Mouse (Mus musculus) limb, embryonic 10.5 days (tissue): ENCODE data around the gene Hyal1. TPM values are rescaled to one million over a fixed set of nuclear protein-coding genes. Genes with fewer than 3 reads are reported as not detected.

ENCODE experiments used
- DNase-seq: peaks from one replicate; pipeline ENCODE4 v3.0.0-alpha.2; 2017; ENCODE audit warnings: low spot score
- H3K27ac ChIP-seq: fragments of 300-500 bp; sonication (generic); 2 replicates; pipeline ENCODE4 v1.5.1; 2016; ENCODE audit warnings: mild to moderate bottlenecking
- H3K27me3 ChIP-seq: fragments of 300-500 bp; sonication (generic); 2 replicates; pipeline ENCODE4 v1.6.1; 2016; ENCODE audit warnings: low read depth, mild to moderate bottlenecking; ENCODE audit not compliant: poor library complexity, severe bottlenecking
- H3K36me3 ChIP-seq: fragments of 300-500 bp; sonication (generic); 2 replicates; pipeline ENCODE4 v1.6.1; 2016; ENCODE audit warnings: mild to moderate bottlenecking, moderate library complexity
- H3K4me1 ChIP-seq: fragments of 300-500 bp; sonication (generic); 2 replicates; pipeline ENCODE4 v1.6.1; 2016
- H3K4me3 ChIP-seq: fragments of 300-500 bp; sonication (generic); 2 replicates; pipeline ENCODE4 v1.5.1; 2016; ENCODE audit warnings: mild to moderate bottlenecking, moderate library complexity
- H3K9me3 ChIP-seq: fragments of 300-500 bp; sonication (generic); replicated peaks from 2 replicates; pipeline ENCODE4 v1.6.1; 2016; ENCODE audit warnings: mild to moderate bottlenecking
- WGBS: fragments of 180-500 bp; shearing (Covaris S2); methylation state at CpG from one replicate; pipeline ENCODE4 v1.1.7; 2016; 5-methylcytosine and 5-hydroxymethylcytosine counted together
- polyA plus RNA-seq: library from polyadenylated mRNA; unstranded; fragments of >200 nt; fragmentation: Nextera tagmentation; extraction: Ambion mirVana; gene quantifications from 2 replicates; pipeline ENCODE4 v1.2.1, GENCODE M21; 2016

Hyal1 gene
- polyA plus RNA-seq, 1 experiment from 2014 or later, result 10.2 TPM

DNA sequence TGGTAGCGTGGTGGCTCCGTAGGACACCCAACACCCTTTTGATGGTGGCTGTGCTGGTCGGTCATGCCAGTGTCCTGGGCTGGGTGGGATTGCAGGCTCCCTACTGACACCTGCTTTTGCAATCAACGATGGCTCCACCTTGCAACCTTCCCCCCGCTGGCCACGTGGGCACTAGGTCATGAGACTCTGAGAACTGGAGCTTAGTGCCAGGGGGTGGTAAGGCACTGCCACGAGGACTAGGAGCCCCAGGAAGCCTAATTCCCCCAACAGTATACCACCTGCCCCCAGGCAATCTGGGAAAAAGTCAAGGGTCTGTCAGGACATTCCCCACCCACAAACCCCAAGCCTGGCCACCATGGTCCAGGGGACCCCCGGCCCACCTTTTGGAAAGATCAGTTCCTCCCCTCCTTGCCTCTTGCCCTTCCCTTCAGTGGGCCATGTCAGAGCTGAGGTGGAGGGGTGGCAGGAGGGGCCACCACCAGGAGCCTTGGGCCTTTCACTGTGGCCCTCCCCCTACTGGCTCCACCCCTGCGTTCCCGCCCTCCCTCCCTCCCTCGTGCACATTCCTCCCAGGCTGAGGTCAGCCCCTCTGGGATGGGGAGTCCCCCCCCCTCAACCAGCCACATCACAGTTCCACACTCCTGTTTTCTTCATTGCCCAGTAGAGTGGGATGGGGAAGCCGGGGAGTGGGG, 32.2 kb downstream of the Hyal1 start, which contains the start of gene Sema3b:
Gene Sema3b, minus strand, starts transcription at position 489 of the 692 bp plus-strand sequence.
- no peak for DNase-seq
- Histone ChIP-seq H3K27ac (peak within 1 kb of the TSS; percentile 82), H3K36me3 (peaks cover 4% of the 10 kb centered on the region), H3K9me3 (no peaks in the 10 kb centered on the region), H3K27me3 (peaks cover 2% of the 10 kb centered on the region; the same call in 1 of the 2 replicates), H3K4me1 (peaks cover 88% of the 10 kb centered on the region), H3K4me3 (peak within 1 kb of the TSS; percentile 24; the same call in 1 of the 2 replicates)
- 40% methylated on average over 12 of the region's 12 CpGs for WGBS

DNA sequence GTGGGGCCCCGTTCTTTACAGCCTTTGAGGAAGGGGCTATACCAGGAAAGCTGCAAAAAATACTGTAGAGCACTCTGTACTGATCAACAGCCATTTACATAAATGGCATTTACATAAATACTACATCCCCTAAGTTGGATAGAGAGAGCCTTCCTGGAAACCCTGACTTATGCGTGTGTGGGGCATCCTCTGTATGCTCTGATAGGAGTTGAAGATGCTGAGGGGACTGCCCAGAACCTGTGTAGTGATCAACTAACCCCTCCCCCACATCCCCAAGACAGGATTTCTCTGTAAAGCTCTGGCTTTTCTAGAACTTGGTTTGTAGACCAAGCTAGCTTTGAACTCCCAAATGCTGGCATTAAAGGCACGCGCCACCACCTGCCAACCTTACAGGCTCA, 32.7 kb downstream of the Hyal1 start:
- Histone ChIP-seq H3K27ac (peak overlapping the region; percentile 82), H3K27me3 (no peaks in the 10 kb centered on the region; the same call in 1 of the 2 replicates), H3K9me3 (no peaks in the 10 kb centered on the region), H3K4me1 (peaks cover 82% of the 10 kb centered on the region), H3K36me3 (peaks cover 9% of the 10 kb centered on the region), H3K4me3 (no peak overlapping the region; the same call in 1 of the 2 replicates)
- DNase-seq, result no peak
- 63% methylated on average over 4 of the region's 4 CpGs for WGBS

DNA sequence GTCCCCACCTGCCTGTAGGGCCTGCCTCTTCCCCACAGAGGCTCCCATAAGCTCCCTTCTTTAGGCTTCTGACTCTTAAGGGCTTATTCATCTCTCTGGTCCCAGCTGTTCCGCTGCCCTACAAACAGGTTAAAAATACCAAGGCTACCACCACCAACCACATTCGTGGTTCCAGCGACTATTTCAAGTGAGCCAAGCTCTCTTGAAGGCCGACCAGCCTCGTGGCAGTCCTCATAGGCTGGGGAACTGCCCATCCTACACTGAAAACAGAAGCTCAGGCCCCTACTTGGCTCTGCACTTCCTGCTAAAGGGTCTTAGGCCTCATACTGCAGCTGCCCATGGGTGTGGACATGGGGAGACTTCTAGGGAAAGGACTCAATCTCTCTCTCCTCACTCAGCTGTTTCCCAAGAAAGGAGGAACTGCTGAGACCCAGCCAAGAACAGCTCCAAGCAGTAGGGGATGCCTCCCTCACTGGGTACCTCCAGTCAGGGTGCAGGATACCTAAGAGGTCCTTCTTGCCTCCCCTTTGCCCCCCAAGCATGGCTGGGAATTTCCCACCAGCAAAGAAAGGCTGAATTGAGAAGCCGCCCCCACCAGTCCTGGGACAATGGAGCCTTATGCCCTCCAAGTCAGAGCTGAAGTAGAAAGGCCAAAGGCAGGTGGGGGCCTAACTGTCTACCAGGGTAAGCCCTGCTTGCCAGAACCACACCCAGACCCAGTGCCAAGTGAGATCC, 34.9 kb downstream of the Hyal1 start:
- WGBS, result 84% methylated on average over 6 of the region's 6 CpGs
- Histone ChIP-seq H3K9me3 (no peaks in the 10 kb centered on the region), H3K4me3 (peak overlapping the region; percentile 55), H3K27me3 (no peaks in the 10 kb centered on the region; the same call in 1 of the 2 replicates), H3K4me1 (peaks cover 60% of the 10 kb centered on the region), H3K27ac (peak overlapping the region; percentile 93), H3K36me3 (peaks cover 31% of the 10 kb centered on the region)
- no peak for DNase-seq

DNA sequence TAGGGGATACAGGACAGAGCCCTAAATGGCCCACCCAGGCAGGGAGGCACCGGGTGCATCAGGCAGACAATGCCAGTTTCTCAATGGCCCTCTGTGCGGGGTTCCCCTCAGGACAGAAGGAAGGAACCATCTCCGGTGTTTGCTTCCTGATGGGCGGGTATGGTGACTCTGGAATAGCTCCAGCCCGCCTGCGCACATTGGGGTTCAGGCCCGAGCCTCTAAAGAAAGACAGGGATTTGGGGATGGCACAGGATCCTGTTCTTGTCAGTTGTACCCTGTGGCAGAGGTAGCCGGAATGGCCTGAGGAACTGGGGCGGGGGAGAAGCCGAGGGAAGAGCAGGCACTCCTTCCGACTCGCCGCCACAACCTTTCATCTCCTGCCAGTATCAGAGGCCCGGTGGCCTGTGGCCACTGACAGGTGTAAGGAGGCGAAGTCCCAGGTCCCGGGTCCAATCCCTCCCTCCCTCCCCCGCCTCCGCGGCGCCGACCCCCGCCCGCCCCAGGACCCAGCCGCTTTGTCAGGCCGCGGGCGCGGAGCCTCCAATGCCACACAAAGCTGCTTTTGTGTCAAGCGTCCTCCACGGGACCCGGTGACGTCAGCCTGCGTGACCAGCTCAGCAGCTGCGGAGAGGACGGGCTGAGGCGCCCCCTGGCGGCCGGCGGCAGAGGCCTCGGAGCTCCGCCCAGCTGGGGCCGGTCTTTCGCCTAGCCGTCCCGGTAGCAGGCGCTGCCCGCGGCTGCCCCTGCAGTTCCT, 35.6 kb downstream of the Hyal1 start:
- peak; percentile 100 for DNase-seq
- Histone ChIP-seq H3K27ac (peak overlapping the region; percentile 93), H3K36me3 (peaks cover 38% of the 10 kb centered on the region), H3K9me3 (no peaks in the 10 kb centered on the region), H3K27me3 (no peaks in the 10 kb centered on the region; the same call in 1 of the 2 replicates), H3K4me1 (peaks cover 53% of the 10 kb centered on the region), H3K4me3 (peak overlapping the region; percentile 55)
- 9% methylated on average over 34 of the region's 48 CpGs for WGBS

DNA sequence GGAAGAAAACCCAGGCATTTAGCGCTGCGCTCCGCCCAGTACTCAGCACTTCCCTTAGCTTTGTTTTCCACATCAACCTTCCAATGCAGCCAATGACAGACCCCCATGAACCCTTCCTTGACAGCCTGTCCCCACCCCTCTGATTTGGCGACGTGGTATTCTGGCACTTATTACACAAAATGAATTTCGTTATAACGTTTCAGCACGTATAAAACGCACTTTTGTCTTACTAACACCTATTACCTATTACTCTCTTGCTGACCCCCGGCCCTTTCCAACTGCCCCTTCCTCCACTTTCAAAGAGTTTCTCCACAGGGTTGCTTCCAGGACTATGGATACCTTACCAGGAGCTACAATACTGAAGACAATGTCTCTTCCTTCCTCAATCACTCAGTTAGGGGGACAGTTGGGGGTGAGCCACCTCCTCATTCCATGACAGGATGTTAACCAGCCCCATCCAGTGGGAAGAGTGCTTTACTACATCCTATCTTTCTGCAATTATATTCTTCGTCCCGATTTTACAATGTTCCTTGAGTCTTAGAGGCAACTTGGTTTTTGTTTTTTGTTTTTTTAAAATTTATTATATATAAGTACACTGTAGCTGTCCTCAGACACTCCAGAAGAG, 36.3 kb downstream of the Hyal1 start:
- peak overlapping the region; percentile 93 for H3K27ac ChIP-seq
- H3K4me1 ChIP-seq, result peaks cover 46% of the 10 kb centered on the region
- DNase-seq, result no peak
- 12% methylated on average over 12 of the region's 12 CpGs for WGBS
- no peaks in the 10 kb centered on the region for H3K9me3 ChIP-seq
- no peaks in the 10 kb centered on the region; the same call in 1 of the 2 replicates for H3K27me3 ChIP-seq
- H3K36me3 ChIP-seq, result peaks cover 45% of the 10 kb centered on the region
- H3K4me3 ChIP-seq, result peak overlapping the region; percentile 55

DNA sequence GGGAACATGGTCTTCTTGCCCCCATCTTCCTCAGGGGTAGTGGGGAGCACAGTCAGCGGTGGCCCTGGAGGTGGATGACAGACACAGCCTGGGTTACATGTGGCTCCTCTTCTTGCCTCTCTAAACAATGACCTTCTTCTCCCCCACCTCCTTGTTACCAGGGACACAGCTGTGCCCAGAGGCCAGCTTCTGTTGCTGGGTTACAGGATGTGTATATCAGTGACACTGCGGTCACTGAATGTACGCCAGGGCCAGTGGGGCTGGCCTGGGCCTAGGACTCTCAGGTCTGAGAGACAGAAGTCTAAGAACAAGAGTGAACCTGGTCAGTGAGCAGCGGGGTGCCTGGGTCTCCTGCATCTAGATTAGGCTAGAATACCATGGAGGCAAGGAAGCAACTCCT, 38.3 kb downstream of the Hyal1 start:
- Histone ChIP-seq H3K27ac (peak overlapping the region; percentile 4; the same call in 1 of the 2 replicates), H3K4me3 (no peak overlapping the region), H3K27me3 (no peaks in the 10 kb centered on the region), H3K4me1 (peaks cover 26% of the 10 kb centered on the region), H3K36me3 (peaks cover 64% of the 10 kb centered on the region), H3K9me3 (no peaks in the 10 kb centered on the region)
- no peak for DNase-seq
- WGBS, result 84% methylated on average over 4 of the region's 4 CpGs

DNA sequence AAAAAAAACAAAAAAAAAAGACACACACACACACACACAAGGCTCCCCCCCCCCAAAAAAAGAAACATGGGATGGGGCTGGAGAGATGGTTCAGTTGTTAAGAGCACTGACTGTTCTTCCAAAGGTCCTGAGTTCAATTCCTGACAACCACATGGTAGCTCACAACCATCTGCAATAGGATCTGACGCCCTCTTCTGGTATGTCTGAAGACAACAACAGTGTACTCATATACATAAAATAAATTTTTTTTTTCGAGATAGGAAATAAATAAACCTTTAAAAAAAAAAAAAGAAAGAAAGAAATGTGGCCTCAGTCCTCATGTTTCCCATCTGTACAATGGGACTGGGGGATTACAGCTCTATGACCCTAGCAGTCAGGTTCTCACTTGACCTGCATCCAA, 40.7 kb downstream of the Hyal1 start:
- WGBS, result 85% methylated on average over 2 of the region's 2 CpGs
- H3K4me1 ChIP-seq, result peaks cover 9% of the 10 kb centered on the region
- no peaks in the 10 kb centered on the region for H3K9me3 ChIP-seq
- H3K36me3 ChIP-seq, result peaks cover 83% of the 10 kb centered on the region
- H3K27me3 ChIP-seq, result no peaks in the 10 kb centered on the region
- no peak overlapping the region for H3K27ac ChIP-seq
- no peak overlapping the region for H3K4me3 ChIP-seq
- no peak for DNase-seq

DNA sequence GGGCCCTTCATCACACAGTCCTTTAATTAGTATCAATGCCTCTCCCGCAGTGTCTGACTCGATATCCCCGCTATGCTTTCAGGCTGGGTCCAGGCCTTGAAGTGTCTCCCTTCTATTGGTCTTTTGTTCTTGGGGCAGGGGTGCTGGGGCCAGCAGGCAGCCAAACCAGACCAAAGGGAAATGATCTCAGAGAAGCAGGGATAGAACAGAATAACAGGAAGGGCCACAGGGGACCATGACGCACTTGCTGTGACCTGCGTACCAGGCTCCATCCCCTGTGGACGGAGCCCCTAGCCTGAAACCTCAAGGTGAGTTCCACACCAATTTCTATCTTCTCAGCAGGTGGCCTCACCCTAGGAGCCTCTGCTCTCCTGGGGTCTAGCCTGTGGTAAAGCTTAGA, 41.4 kb downstream of the Hyal1 start:
- 94% methylated on average over 6 of the region's 6 CpGs for WGBS
- Histone ChIP-seq H3K4me3 (no peak overlapping the region), H3K27ac (no peak overlapping the region), H3K9me3 (no peaks in the 10 kb centered on the region), H3K36me3 (peaks cover 90% of the 10 kb centered on the region), H3K4me1 (peaks cover 3% of the 10 kb centered on the region), H3K27me3 (no peaks in the 10 kb centered on the region)
- DNase-seq, result no peak

DNA sequence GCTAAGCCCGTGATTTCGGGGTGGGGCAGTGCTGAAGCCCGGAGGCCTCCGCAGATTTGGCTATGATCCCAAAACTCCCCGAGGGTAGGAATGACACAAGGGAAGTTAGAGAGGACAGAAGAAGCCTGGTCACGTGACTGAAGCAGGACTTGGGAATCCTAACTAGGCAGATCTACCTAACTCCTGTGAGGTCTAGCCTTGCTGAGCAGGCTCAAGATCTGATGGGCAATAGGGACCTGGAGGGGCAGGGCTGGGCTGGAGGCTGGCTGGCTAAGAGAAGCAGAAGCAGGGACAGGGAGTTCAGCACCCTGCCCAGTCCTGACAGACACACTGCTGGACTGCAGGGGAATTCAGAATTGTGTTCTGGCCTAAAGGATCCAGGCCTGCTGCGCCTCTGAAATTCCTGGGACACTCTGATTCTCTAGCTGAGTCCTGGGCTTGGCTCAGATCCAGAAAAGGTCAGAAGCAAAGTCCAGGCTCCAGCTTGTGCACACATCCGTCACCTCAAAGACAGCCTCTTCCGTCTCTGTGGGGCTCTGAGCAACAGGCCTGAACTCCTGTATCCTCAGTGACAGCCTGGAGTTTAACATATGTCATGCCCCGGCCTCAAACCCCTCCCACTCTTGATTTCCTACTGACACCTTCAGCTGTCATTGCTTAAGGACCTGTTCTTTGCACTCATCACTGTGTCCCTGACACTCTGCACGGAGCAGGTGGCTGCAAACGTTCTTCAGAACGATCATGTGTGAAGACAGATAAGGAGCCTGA, 42.2 kb downstream of the Hyal1 start:
- Histone ChIP-seq H3K4me3 (no peak overlapping the region), H3K4me1 (no peaks in the 10 kb centered on the region), H3K36me3 (peaks cover 93% of the 10 kb centered on the region), H3K9me3 (no peaks in the 10 kb centered on the region), H3K27me3 (no peaks in the 10 kb centered on the region), H3K27ac (no peak overlapping the region)
- WGBS, result 78% methylated on average over 13 of the region's 13 CpGs
- DNase-seq, result no peak

DNA sequence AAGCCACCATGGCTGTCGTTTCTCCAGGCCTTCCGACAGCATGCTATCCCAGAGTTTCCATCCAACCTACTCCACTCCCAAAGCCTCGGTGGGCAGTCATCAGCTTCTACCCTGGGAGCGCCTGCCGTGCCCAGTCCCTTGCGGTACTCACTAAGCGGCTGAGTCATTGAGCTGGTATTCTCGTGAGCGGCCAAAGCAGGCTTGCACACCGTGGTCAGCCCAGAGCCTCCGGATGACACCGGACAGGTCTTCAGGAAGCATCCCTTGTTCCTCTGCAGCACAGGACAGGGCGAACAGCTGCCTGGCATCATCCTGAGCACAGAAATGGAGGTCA, 42.8 kb downstream of the Hyal1 start:
- no peak for DNase-seq
- no peak overlapping the region for H3K4me3 ChIP-seq
- 0 out of 2 replicates have a peak, but pooled peaks cover under 1% of the 10 kb centered on the region for H3K4me1 ChIP-seq
- H3K27me3 ChIP-seq, result no peaks in the 10 kb centered on the region
- WGBS, result 87% methylated on average over 13 of the region's 13 CpGs
- no peaks in the 10 kb centered on the region for H3K9me3 ChIP-seq
- no peak overlapping the region for H3K27ac ChIP-seq
- peaks cover 93% of the 10 kb centered on the region for H3K36me3 ChIP-seq

DNA sequence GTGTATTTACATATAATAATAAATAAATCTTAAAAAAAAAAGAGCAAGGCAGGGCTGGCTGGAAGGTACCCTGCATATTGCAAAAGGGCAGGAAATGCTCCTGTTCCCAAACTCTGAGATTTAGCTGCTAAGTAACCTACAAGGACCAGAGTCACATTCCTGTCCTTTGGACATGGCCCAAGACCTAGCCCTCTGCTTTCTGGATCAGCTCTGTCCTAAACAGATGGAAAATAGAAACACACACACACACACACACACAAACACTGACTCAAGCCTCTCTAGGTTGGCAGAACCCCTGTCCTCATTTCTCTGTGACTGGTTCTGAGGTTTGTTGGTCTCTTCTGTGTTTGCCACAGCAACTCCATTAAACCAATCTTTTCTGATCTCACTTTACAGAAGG, 44.2 kb downstream of the Hyal1 start:
- H3K27me3 ChIP-seq, result no peaks in the 10 kb centered on the region
- no peaks in the 10 kb centered on the region for H3K9me3 ChIP-seq
- no peak for DNase-seq
- H3K27ac ChIP-seq, result no peak overlapping the region
- H3K4me1 ChIP-seq, result peaks cover 8% of the 10 kb centered on the region
- H3K36me3 ChIP-seq, result peaks cover 93% of the 10 kb centered on the region
- H3K4me3 ChIP-seq, result no peak overlapping the region

DNA sequence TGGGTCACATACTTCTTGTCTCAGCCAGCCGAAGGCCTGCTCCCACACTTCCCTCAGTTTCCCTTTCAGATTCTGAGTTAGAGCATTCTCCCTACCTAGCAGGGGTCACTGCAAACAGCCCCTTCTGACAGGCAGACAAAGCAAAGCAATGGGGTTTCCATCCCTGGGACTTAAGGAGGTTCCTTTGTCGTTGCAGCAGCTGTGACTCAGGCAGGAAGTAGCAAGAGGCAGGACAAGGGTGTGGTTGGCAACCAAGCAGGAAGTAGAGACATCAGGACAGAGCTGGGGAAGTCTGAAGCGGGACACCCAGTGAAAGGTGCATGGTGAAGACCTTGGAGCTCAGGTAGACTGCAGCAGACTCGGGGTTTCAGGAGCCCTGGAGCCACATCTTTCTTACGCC, 47.8 kb downstream of the Hyal1 start:
- H3K27ac ChIP-seq, result peak overlapping the region; percentile 12; the same call in 1 of the 2 replicates
- no peaks in the 10 kb centered on the region for H3K27me3 ChIP-seq
- H3K4me3 ChIP-seq, result no peak overlapping the region
- DNase-seq, result no peak
- H3K9me3 ChIP-seq, result no peaks in the 10 kb centered on the region
- WGBS, result 85% methylated on average over 5 of the region's 5 CpGs
- peaks cover 44% of the 10 kb centered on the region for H3K4me1 ChIP-seq
- H3K36me3 ChIP-seq, result peaks cover 81% of the 10 kb centered on the region
